Mouse (Mus musculus) heart, postnatal 0 days (tissue): Measurements from ENCODE around the gene Elk4.

Source experiments
- CTCF ChIP-seq: IDR thresholded peaks from 2 replicates; pipeline ENCODE4 v1.5.1; 2016; ENCODE audit warnings: antibody characterized with exemption, control low read depth, low read depth
- EP300 ChIP-seq: IDR thresholded peaks from 2 replicates; pipeline ENCODE4 v1.6.1; 2016; ENCODE audit warnings: antibody characterized with exemption, low read depth

- TF ChIP-seq CTCF (no peak), EP300 (no peak)
Observed at GRCm38 (mm10) chr1:132011785-132012184, 4.4 kb downstream of the Elk4 start.
